Mouse (Mus musculus): ENCODE measurements around the gene BC049730. TPM values are rescaled to one million over a fixed set of nuclear protein-coding genes. Genes with fewer than 3 reads are reported as not detected.

Gene BC049730
- total RNA-seq, 2 experiments from 2014 or later, result not detected

GRCm38 (mm10) chr7:24761161-24761560 lies 52.1 kb downstream of the BC049730 start:
- no peak for DNase-seq (ENCODE audit: low spot score in 2 of 2)

GRCm38 (mm10) chr7:24762574-24762973 lies 53.5 kb downstream of the BC049730 start:
- DNase-seq (ENCODE audit: low spot score in 2 of 2), result no peak

Other genes with a start within 250 kb of the BC049730 start
- 1 to 10 TPM; 2.5 to 3.7 TPM for gene Plaur, start 246.8 kb upstream of the BC049730 start, total RNA-seq (2021)
- gene Cadm4, start 227.2 kb upstream of the BC049730 start, total RNA-seq (2021), result 10 to 100 TPM; 18.6 to 21.3 TPM
- gene Zfp428, start 202.2 kb upstream of the BC049730 start, total RNA-seq (2021), result 10 to 100 TPM; 12.6 to 15.9 TPM
- gene AC161166.1, start 196.8 kb upstream of the BC049730 start, total RNA-seq (2021), result not detected
- 10 to 100 TPM; 20.5 to 22.0 TPM for gene Irgq, start 178.6 kb upstream of the BC049730 start, total RNA-seq (2021)
- gene Pinlyp, start 163.1 kb upstream of the BC049730 start, total RNA-seq (2021), result not detected
- gene Xrcc1, start 163.0 kb upstream of the BC049730 start, total RNA-seq (2021), result 10 to 100 TPM; 44.4 to 45.2 TPM
- gene Ethe1, start 121.7 kb upstream of the BC049730 start, total RNA-seq (2021), result 1 to 10 TPM; 8.0 to 9.1 TPM
- 1 to 10 TPM; 1.5 to 1.9 TPM for gene Zfp575, start 121.6 kb upstream of the BC049730 start, total RNA-seq (2021)
- gene Phldb3, start 98.5 kb upstream of the BC049730 start, total RNA-seq (2021), result 1 to 10 TPM in 1 of 2 experiments, under 1 TPM in 1; 0.98 to 1.6 TPM
- gene Lypd3, start 72.7 kb upstream of the BC049730 start, total RNA-seq (2021), result not detected
- gene Tex101, start 32.6 kb upstream of the BC049730 start, total RNA-seq (2021), result not detected
- gene Gm4763, start 17.7 kb downstream of the BC049730 start, total RNA-seq (2021), result not detected
- under 1 TPM in 1 of 2 experiments, not detected in 1; 0.62 TPM for gene Cd177, start 51.1 kb downstream of the BC049730 start, total RNA-seq (2021)
- gene Ceacam10, start 68.0 kb downstream of the BC049730 start, total RNA-seq (2021), result not detected
- gene Gm9844, start 153.0 kb downstream of the BC049730 start, total RNA-seq (2021), result 1 to 10 TPM; 1.2 to 2.0 TPM
- not detected for gene Lypd4, start 160.7 kb downstream of the BC049730 start, total RNA-seq (2021)
- gene Dmrtc2, start 160.8 kb downstream of the BC049730 start, total RNA-seq (2021), result not detected
- gene Rps19, start 175.1 kb downstream of the BC049730 start, total RNA-seq (2021), result 1,000 to 10,000 TPM; 1,082 to 1,250 TPM
- gene Cd79a, start 188.1 kb downstream of the BC049730 start, total RNA-seq (2021), result under 1 TPM; 0.31 to 0.98 TPM
- 10 to 100 TPM; 79.6 to 98.8 TPM for gene Arhgef1, start 193.7 kb downstream of the BC049730 start, total RNA-seq (2021)
- not detected for gene Gm4881, start 235.3 kb downstream of the BC049730 start, total RNA-seq (2021)